Mouse (Mus musculus) heart, postnatal 14 days (tissue): Measurements from ENCODE around the gene Olfr854. TPM values are rescaled to one million over a fixed set of nuclear protein-coding genes. Genes with fewer than 3 reads are reported as not detected.

Source experiments
- DNase-seq, 2 experiments: peaks; one replicate each; pipeline ENCODE4 v3.0.0; 2021 to 2022
- intact Hi-C: fragments of 180-260 bp; cut with DNase I; formaldehyde crosslinking; loops from one replicate; pipeline ENCODE4 v1.15.1; 2025
- long read RNA-seq, 2 experiments: library from polyadenylated mRNA; stranded (forward); transcript quantifications; one replicate each; pipeline ENCODE4 v2.0.0; 2021
- total RNA-seq, 2 experiments: library from RNA; stranded (reverse); gene quantifications; 2 replicates each; pipeline ENCODE4 v1.2.3; 2021

Olfr854 gene
- total RNA-seq, result not detected
- long read RNA-seq, experiment 1, result 0 reads
- long read RNA-seq, experiment 2, result 0 reads

DNA sequence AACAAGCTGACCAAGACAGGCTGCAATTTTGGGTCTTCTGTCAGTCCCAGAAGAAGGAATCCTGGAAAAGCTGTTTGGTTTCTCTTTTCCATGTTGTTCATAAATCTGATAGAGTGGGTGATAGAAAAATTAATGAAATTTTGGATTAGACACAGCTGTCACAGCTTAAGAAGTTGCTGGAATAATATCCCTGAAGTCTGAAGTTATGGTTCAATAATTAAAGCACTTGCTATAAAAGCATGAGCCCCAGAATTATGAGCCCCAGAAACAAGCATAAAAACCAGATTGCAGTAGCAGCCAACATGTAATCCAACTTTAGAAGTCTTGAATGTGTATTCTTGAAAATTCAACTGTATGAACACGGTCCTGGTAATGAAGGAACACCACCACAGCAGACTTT is at the start of gene Olfr854:
Gene Olfr854, minus strand, starts transcription at position 101 of the 400 bp plus-strand sequence.
- intact Hi-C loops, result no loop called here

DNA sequence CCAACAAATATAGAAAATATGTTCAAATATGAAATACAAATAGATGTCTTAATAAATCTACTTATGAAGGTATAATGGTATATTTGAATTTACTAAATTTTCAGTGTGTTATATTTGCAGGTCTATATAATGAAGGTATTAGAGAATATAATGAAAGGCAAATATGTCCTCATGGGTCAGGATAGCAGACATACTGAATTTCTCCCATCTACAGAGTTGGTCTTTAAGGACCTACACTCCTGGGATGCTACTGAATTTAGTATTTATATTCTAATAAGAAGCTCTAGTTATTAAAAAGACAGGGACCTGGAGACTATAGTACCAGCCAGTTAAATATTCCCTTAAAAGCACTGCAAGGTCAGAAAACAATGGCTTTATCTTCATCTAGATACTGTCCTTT is 15.1 kb upstream of the Olfr854 start, which contains the start of gene Olfr855:
Gene Olfr855, plus strand, starts transcription at position 301 of the 400 bp plus-strand sequence.
- DNase-seq, result no peak
- intact Hi-C loops, result no loop called here

More for the DNA sequence above, at the start of gene Olfr854:
- DNase-seq, result no peak

DNA sequence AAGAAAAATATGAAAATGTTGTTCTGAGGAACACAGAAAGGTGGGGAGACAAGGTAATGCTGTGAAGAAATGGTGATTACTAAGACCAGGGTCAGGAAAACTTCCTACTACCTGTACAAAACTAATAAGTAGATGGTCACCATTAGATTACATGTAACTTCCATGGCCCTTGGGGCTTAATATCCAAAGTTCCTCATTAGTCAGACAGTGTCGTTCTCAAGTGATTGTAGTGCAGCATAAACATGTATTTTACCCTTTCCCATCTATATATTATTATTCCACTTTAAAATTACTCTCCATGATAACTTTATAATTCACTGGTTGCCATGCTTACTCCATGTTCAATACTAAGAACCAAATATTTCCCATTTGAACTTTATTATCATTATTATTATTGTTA is 26.2 kb downstream of the Olfr854 start, which contains the start of gene Olfr853:
Gene Olfr853, minus strand, starts transcription at position 101 of the 400 bp plus-strand sequence.
- intact Hi-C loops, result no loop called here
- no peak for DNase-seq

Other genes starting within 250 kb of the Olfr854 start
- not detected for gene Olfr845, start 230.9 kb downstream of the Olfr854 start, total RNA-seq
- not detected for gene Olfr846, start 203.4 kb downstream of the Olfr854 start, total RNA-seq
- not detected for gene Olfr847, start 188.7 kb downstream of the Olfr854 start, total RNA-seq
- not detected for gene Olfr849, start 127.1 kb downstream of the Olfr854 start, total RNA-seq
- gene Olfr850, start 89.1 kb downstream of the Olfr854 start, total RNA-seq, result not detected
- not detected for gene Olfr851, start 74.1 kb downstream of the Olfr854 start, total RNA-seq
- gene Olfr853, start 26.3 kb downstream of the Olfr854 start, total RNA-seq, result not detected
- not detected for gene Olfr855, start 15.2 kb upstream of the Olfr854 start, total RNA-seq
- gene Zfp317, start 54.7 kb upstream of the Olfr854 start, total RNA-seq, result 10 to 100 TPM; 12.6 to 13.3 TPM
- not detected for gene Olfr857, start 142.1 kb upstream of the Olfr854 start, total RNA-seq
- not detected for gene Olfr58, start 212.9 kb upstream of the Olfr854 start, total RNA-seq
- gene Olfr859, start 237.5 kb upstream of the Olfr854 start, total RNA-seq, result not detected